Mouse (Mus musculus): ENCODE results near the gene Ttc17.

DNA sequence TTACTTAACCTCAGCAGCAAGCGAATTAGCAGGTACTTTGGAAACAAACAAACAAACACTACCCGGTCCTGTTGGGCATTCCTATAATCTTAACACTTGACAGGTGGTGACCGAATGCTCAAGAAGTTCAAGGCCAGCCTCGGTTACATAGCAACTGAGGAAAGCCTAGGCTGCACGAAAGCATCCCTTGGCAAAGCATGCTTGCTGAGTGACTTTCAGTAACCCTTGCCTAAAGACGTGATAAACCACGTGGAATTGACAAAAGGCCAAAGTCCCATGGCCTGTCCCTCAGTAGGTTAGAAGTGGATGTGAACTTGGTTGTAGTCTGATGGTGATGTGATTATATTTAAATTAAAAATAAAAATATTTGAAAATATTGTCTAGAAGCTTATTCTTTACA is 4.4 kb downstream of the Ttc17 start:
- TF ChIP-seq POLR2A (IDR thresholded peaks at IDR 0.05; ENCODE audit: low read depth, low read length): no peak
- TF ChIP-seq CTCF (conservative IDR thresholded peaks at IDR 0.05; ENCODE audit: insufficient read depth, insufficient read length, low read depth, low read length): no peak

Measured in kidney, adult 2 months (tissue).